8 mouse cellular contexts compared by ENCODE assay signal in genomic region chr13:81439390-81440025, GRCm38 (mm10).
DNase-seq lines count a peak whose midpoint lies in the region; ATAC-seq and TF ChIP-seq lines count a peak whose summit lies in the region.

No protein-coding gene starts in this region.

- H3K27ac ChIP-seq in liver, embryonic 12.5 days, result no peak overlapping the region
- H3K27ac ChIP-seq in kidney, adult 2 months (ENCODE audit: insufficient read depth, low read depth, low read length), result no peak overlapping the region
- no peak overlapping the region for H3K27ac ChIP-seq in limb, embryonic 11.5 days (replicated peaks; ENCODE audit: low read depth, low read length)
- H3K27ac ChIP-seq in stomach, postnatal 0 days (replicated peaks), result no peak overlapping the region

- no peak for TF ChIP-seq POLR2A in kidney, adult 2 months (IDR thresholded peaks at IDR 0.05; ENCODE audit: low read depth, low read length)

- TF ChIP-seq EP300 in stomach, postnatal 0 days (optimal IDR thresholded peaks at IDR 0.05), result no peak

- H3K9me3 ChIP-seq in liver, embryonic 12.5 days (replicated peaks), result no peaks in the 10 kb centered on the region
- H3K9me3 ChIP-seq in limb, embryonic 11.5 days (ENCODE audit: control insufficient read depth, low read length), result no peaks in the 10 kb centered on the region
- H3K9me3 ChIP-seq in stomach, postnatal 0 days (ENCODE audit: control insufficient read depth, low read length), result no peaks in the 10 kb centered on the region

- peak; percentile 59 for DNase-seq in liver
- peak; percentile 72 for DNase-seq in cerebellum, adult 9-10 months
- DNase-seq in frontal cortex, postnatal 10 days (ENCODE audit: low spot score in 2 of 2), result peak; percentile 36 to 79
- DNase-seq in kidney, adult 2 months, result peak; percentile 56
- DNase-seq in limb, embryonic 11.5 days (ENCODE audit: low spot score), result peak; percentile 91
- DNase-seq in naive thymus-derived CD4-positive, alpha-beta T cell, adult 2 months (ENCODE audit: low read depth), result peak; percentile 62
- peak; percentile 73 for DNase-seq in stomach, postnatal 0 days (ENCODE audit: low spot score)

- no peak for ATAC-seq in liver, embryonic 12.5 days
- peak; percentile 52; the same call in 1 of the 2 replicates for ATAC-seq in limb, embryonic 11.5 days (ENCODE audit: insufficient number of reproducible peaks, low FRiP score, low TSS enrichment, low read depth)
- no peak for ATAC-seq in stomach, postnatal 0 days (ENCODE audit: low FRiP score, low TSS enrichment)

- TF ChIP-seq CTCF in kidney, adult 2 months (conservative IDR thresholded peaks at IDR 0.05; ENCODE audit: insufficient read depth, insufficient read length, low read depth, low read length), result peak; percentile 95
- TF ChIP-seq CTCF in stomach, postnatal 0 days (IDR thresholded peaks at IDR 0.05; ENCODE audit: low read depth), result peak; percentile 97

- no peak overlapping the region for H3K9ac ChIP-seq in liver, embryonic 12.5 days
- H3K9ac ChIP-seq in limb, embryonic 11.5 days (ENCODE audit: low read length), result no peak overlapping the region
- H3K9ac ChIP-seq in stomach, postnatal 0 days (ENCODE audit: low read length), result no peak overlapping the region

- no peaks in the 10 kb centered on the region for H3K36me3 ChIP-seq in liver, embryonic 12.5 days
- H3K36me3 ChIP-seq in kidney, adult 2 months (ENCODE audit: control insufficient read depth, insufficient read depth, low read length), result no peaks in the 10 kb centered on the region
- H3K36me3 ChIP-seq in limb, embryonic 11.5 days (ENCODE audit: control insufficient read depth, insufficient read depth, low read length), result no peaks in the 10 kb centered on the region
- no peaks in the 10 kb centered on the region for H3K36me3 ChIP-seq in stomach, postnatal 0 days (ENCODE audit: control insufficient read depth, insufficient read depth, low read length)

- peaks cover 6% of the 10 kb centered on the region; the same call in 1 of the 2 replicates for H3K27me3 ChIP-seq in liver, embryonic 12.5 days (replicated peaks)
- H3K27me3 ChIP-seq in kidney, adult 2 months (replicated peaks; ENCODE audit: control insufficient read depth, insufficient read depth, low read length), result no peaks in the 10 kb centered on the region
- no peaks in the 10 kb centered on the region for H3K27me3 ChIP-seq in limb, embryonic 11.5 days (ENCODE audit: control insufficient read depth, insufficient read depth, low read length)
- H3K27me3 ChIP-seq in stomach, postnatal 0 days (ENCODE audit: control insufficient read depth, insufficient read depth, low read length), result no peaks in the 10 kb centered on the region

- H3K4me2 ChIP-seq in liver, embryonic 12.5 days, result no peak overlapping the region
- H3K4me2 ChIP-seq in limb, embryonic 11.5 days (ENCODE audit: low read depth, severe bottlenecking), result no peak overlapping the region
- no peak overlapping the region for H3K4me2 ChIP-seq in stomach, postnatal 0 days (replicated peaks; ENCODE audit: low read depth)

- 38% methylated on average over 12 of the region's 12 CpGs for WGBS in liver, embryonic 12.5 days (ENCODE audit: insufficient replicate concordance)
- WGBS in kidney, adult 2 months, result 41% methylated on average over 12 of the region's 12 CpGs
- WGBS in limb, embryonic 11.5 days, result 45% methylated on average over 12 of the region's 12 CpGs
- 40% methylated on average over 12 of the region's 12 CpGs for WGBS in stomach, postnatal 0 days

- H3K4me3 ChIP-seq in liver, embryonic 12.5 days, result no peak overlapping the region
- H3K4me3 ChIP-seq in kidney, adult 2 months (ENCODE audit: insufficient read depth, low read depth, low read length), result no peak overlapping the region
- H3K4me3 ChIP-seq in limb, embryonic 11.5 days (ENCODE audit: low read depth, low read length), result no peak overlapping the region
- H3K4me3 ChIP-seq in stomach, postnatal 0 days (ENCODE audit: low read depth, low read length), result no peak overlapping the region

- no peaks in the 10 kb centered on the region for H3K4me1 ChIP-seq in liver, embryonic 12.5 days
- no peaks in the 10 kb centered on the region for H3K4me1 ChIP-seq in kidney, adult 2 months (ENCODE audit: control insufficient read depth, insufficient read depth, low read length)
- H3K4me1 ChIP-seq in limb, embryonic 11.5 days (ENCODE audit: control insufficient read depth, insufficient read depth, low read length), result no peaks in the 10 kb centered on the region
- no peaks in the 10 kb centered on the region for H3K4me1 ChIP-seq in stomach, postnatal 0 days (replicated peaks; ENCODE audit: control insufficient read depth, insufficient read depth)
